Mouse (Mus musculus): Measurements from ENCODE around the gene Ap3b1. TPM values are rescaled to one million over a fixed set of nuclear protein-coding genes. Genes with fewer than 3 reads are reported as not detected.
"Not testable (repeated sequence)": the region's sequence is repeated elsewhere in the genome, so short reads cannot be mapped to it uniquely, and the experiment has no call there.

Ap3b1 gene
- polyA plus RNA-seq (2014; fragmentation: Nextera tagmentation; extraction: Ambion mirVana), result 38.2 and 41.3 TPM in 2 replicates

- ATAC-seq (replicated peaks; ENCODE audit: low FRiP score), result peak; percentile 97
- WGBS, result under 1% methylated on average over 71 of the region's 79 CpGs
- Histone ChIP-seq H3K9ac (ENCODE audit: low read length) (peak within 1 kb of the TSS; percentile 89), H3K27ac (ENCODE audit: low read depth, low read length) (peak within 1 kb of the TSS; percentile 62; the same call in 1 of the 2 replicates), H3K4me3 (ENCODE audit: low read depth, low read length) (peak within 1 kb of the TSS; percentile 67), H3K9me3 (ENCODE audit: control insufficient read depth, low read length) (no peaks in the 10 kb centered on the region), H3K36me3 (ENCODE audit: control insufficient read depth, insufficient read depth, low read length) (no peaks in the 10 kb centered on the region), H3K27me3 (ENCODE audit: control insufficient read depth, insufficient read depth, low read length) (no peaks in the 10 kb centered on the region), H3K4me1 (replicated peaks; ENCODE audit: control insufficient read depth, insufficient read depth, low read length) (peaks cover 3% of the 10 kb centered on the region; the same call in 1 of the 2 replicates), H3K4me2 (ENCODE audit: low read depth, low read length, severe bottlenecking) (peak within 1 kb of the TSS; percentile 89)
- DNase-seq (ENCODE audit: low spot score), result peak; percentile 94
These were observed at the start of gene Ap3b1 for GRCm38 (mm10) chr13:94358401-94359265. Gene Ap3b1, plus strand, starts transcription at chr13:94358960.

GRCm38 (mm10) chr13:94312812-94313211 is 45.9 kb upstream of the Ap3b1 start:
- H3K4me2 ChIP-seq (ENCODE audit: low read depth, low read length, severe bottlenecking); DNase-seq (ENCODE audit: low spot score); H3K4me3 ChIP-seq (ENCODE audit: low read depth, low read length); H3K4me1 ChIP-seq (replicated peaks; ENCODE audit: control insufficient read depth, insufficient read depth, low read length); H3K27ac ChIP-seq (ENCODE audit: low read depth, low read length); H3K9me3 ChIP-seq (ENCODE audit: control insufficient read depth, low read length); ATAC-seq (replicated peaks; ENCODE audit: low FRiP score); H3K36me3 ChIP-seq (ENCODE audit: control insufficient read depth, insufficient read depth, low read length); H3K9ac ChIP-seq (ENCODE audit: low read length); H3K27me3 ChIP-seq (ENCODE audit: control insufficient read depth, insufficient read depth, low read length): not testable (repeated sequence)
- WGBS, result 92% methylated on average over 8 of the region's 8 CpGs

DNA sequence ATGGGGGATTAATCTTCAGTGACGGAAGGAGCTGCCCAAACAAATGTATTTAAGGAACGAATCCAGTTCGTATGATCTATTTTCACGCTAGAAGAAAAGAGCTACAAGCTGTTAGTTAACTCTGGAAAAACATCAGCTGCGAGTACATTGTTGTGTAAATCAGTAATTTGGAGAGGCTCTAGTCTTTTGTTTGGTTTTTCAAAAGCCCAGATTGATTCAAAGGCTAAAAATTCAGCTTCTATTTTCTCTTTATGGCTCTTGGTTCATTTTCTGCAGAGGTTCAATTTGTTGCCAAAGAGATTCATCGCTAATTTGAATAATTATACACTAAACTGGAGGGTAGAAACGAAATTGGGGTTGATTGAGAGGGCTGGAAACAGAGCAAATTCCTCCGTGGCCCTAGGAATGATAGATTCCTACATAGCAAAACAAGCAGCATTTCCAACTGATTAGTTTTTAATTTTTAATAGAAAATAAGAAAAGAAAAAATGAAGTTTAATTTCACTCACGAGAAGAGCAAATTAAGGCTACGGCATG is 41.7 kb upstream of the Ap3b1 start:
- Histone ChIP-seq H3K36me3 (ENCODE audit: control insufficient read depth, insufficient read depth, low read length) (no peaks in the 10 kb centered on the region), H3K4me2 (ENCODE audit: low read depth, low read length, severe bottlenecking) (no peak overlapping the region), H3K27ac (ENCODE audit: low read depth, low read length) (no peak overlapping the region), H3K9ac (ENCODE audit: low read length) (no peak overlapping the region), H3K9me3 (ENCODE audit: control insufficient read depth, low read length) (no peaks in the 10 kb centered on the region), H3K27me3 (ENCODE audit: control insufficient read depth, insufficient read depth, low read length) (no peaks in the 10 kb centered on the region), H3K4me1 (replicated peaks; ENCODE audit: control insufficient read depth, insufficient read depth, low read length) (no peaks in the 10 kb centered on the region; the same call in 1 of the 2 replicates), H3K4me3 (ENCODE audit: low read depth, low read length) (no peak overlapping the region)
- ATAC-seq (replicated peaks; ENCODE audit: low FRiP score), result no peak
- WGBS, result 32% methylated on average over 10 of the region's 10 CpGs
- no peak for DNase-seq (ENCODE audit: low spot score)

DNA sequence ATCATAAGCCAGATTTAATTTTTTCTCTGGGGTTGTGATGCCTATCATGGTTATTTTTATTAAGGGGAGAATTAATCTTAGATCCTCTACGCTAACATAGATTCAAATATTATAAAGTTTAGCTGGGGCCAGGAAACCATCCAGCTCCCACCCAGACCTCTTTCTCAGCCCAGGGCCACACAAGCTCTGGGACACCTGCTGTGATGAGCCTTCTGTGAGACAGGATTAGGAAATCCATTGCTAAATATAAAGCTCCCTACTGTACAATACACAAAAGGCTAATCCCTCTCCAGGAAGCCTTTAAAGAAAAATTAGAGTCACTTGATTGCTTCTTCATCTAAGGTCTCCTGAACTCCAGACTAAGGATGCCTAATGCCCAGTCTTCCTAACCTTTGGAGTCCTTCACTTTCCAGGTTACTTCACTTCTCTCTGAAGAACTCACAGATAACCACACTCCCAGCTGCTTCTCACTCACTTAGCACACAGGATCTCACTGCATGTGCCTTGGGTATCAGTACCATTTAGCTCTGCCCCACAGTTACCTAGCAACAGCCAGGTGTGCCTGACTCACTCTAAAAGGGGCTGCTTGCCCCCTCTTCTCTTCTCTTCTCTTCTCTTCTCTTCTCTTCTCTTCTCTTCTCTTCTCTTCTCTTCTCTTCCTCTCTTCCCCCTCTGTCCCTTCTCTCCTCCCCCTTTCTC is 37.5 kb upstream of the Ap3b1 start:
- ATAC-seq (replicated peaks; ENCODE audit: low FRiP score), result peak; percentile 57
- 79% methylated on average over 1 of the region's 1 CpGs for WGBS
- no peak overlapping the region for H3K9ac ChIP-seq (ENCODE audit: low read length)
- H3K4me2 ChIP-seq (ENCODE audit: low read depth, low read length, severe bottlenecking), result no peak overlapping the region
- no peaks in the 10 kb centered on the region; the same call in 1 of the 2 replicates for H3K4me1 ChIP-seq (replicated peaks; ENCODE audit: control insufficient read depth, insufficient read depth, low read length)
- no peaks in the 10 kb centered on the region for H3K27me3 ChIP-seq (ENCODE audit: control insufficient read depth, insufficient read depth, low read length)
- H3K4me3 ChIP-seq (ENCODE audit: low read depth, low read length), result no peak overlapping the region
- H3K36me3 ChIP-seq (ENCODE audit: control insufficient read depth, insufficient read depth, low read length), result no peaks in the 10 kb centered on the region
- H3K27ac ChIP-seq (ENCODE audit: low read depth, low read length), result no peak overlapping the region
- no peak for DNase-seq (ENCODE audit: low spot score)
- peaks cover 2% of the 10 kb centered on the region; the same call in 1 of the 2 replicates for H3K9me3 ChIP-seq (ENCODE audit: control insufficient read depth, low read length)

DNA sequence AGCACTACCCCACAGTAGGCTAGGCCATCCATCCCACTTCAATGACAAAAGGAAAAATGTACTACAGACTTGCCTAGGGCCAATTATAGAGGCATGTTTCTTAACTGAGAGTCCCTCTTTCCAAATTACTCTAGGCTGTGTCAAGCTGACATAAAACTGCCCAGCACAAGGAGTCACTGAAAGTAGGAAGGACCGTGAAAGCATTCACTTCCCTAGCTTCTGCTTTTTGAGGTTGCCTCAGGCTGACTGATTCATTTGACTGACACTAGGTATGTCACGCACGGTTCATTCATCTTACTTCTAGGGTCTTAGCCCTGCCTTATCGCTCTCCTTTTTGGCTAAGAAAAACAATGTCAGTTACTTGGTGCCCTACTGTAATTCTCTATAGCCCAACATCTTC is 36.3 kb upstream of the Ap3b1 start:
- no peaks in the 10 kb centered on the region; the same call in 1 of the 2 replicates for H3K4me1 ChIP-seq (replicated peaks; ENCODE audit: control insufficient read depth, insufficient read depth, low read length)
- 93% methylated on average over 4 of the region's 4 CpGs for WGBS
- DNase-seq (ENCODE audit: low spot score), result no peak
- H3K36me3 ChIP-seq (ENCODE audit: control insufficient read depth, insufficient read depth, low read length), result no peaks in the 10 kb centered on the region
- H3K27ac ChIP-seq (ENCODE audit: low read depth, low read length), result no peak overlapping the region
- peaks cover 2% of the 10 kb centered on the region; the same call in 1 of the 2 replicates for H3K9me3 ChIP-seq (ENCODE audit: control insufficient read depth, low read length)
- H3K4me3 ChIP-seq (ENCODE audit: low read depth, low read length), result no peak overlapping the region
- no peak overlapping the region for H3K4me2 ChIP-seq (ENCODE audit: low read depth, low read length, severe bottlenecking)
- no peak overlapping the region for H3K9ac ChIP-seq (ENCODE audit: low read length)
- H3K27me3 ChIP-seq (ENCODE audit: control insufficient read depth, insufficient read depth, low read length), result no peaks in the 10 kb centered on the region
- no peak for ATAC-seq (replicated peaks; ENCODE audit: low FRiP score)

DNA sequence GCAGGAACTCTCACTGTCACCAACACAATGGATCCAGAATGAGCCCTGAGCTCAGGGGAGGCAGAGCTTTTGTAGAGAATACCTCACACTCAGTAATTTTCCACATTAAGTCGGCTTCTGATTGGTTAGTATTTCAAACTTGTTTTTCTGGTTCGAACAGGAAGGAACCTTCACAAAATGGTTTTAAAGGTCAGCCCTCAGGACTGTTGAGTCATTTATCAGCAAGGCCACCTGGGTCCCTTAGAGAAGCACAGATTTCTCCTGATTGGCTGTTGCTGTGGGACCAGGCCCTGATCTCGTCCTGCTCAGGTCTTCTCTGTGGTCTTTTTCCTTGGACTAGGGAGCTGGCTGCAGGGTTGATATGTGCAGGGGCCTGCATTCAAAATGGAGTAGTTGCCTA is 30.7 kb upstream of the Ap3b1 start:
- WGBS, result 74% methylated on average over 3 of the region's 3 CpGs
- no peak for ATAC-seq (replicated peaks; ENCODE audit: low FRiP score)
- peaks cover 2% of the 10 kb centered on the region; the same call in 1 of the 2 replicates for H3K9me3 ChIP-seq (ENCODE audit: control insufficient read depth, low read length)
- H3K4me1 ChIP-seq (replicated peaks; ENCODE audit: control insufficient read depth, insufficient read depth, low read length), result no peaks in the 10 kb centered on the region
- no peak overlapping the region for H3K9ac ChIP-seq (ENCODE audit: low read length)
- no peak for DNase-seq (ENCODE audit: low spot score)
- H3K4me2 ChIP-seq (ENCODE audit: low read depth, low read length, severe bottlenecking), result no peak overlapping the region
- H3K4me3 ChIP-seq (ENCODE audit: low read depth, low read length), result no peak overlapping the region
- H3K36me3 ChIP-seq (ENCODE audit: control insufficient read depth, insufficient read depth, low read length), result no peaks in the 10 kb centered on the region
- H3K27me3 ChIP-seq (ENCODE audit: control insufficient read depth, insufficient read depth, low read length), result no peaks in the 10 kb centered on the region
- H3K27ac ChIP-seq (ENCODE audit: low read depth, low read length), result no peak overlapping the region

GRCm38 (mm10) chr13:94329005-94329404 is 29.8 kb upstream of the Ap3b1 start:
- not testable (repeated sequence) for H3K27me3 ChIP-seq (ENCODE audit: control insufficient read depth, insufficient read depth, low read length); ATAC-seq (replicated peaks; ENCODE audit: low FRiP score); H3K4me3 ChIP-seq (ENCODE audit: low read depth, low read length); H3K4me1 ChIP-seq (replicated peaks; ENCODE audit: control insufficient read depth, insufficient read depth, low read length); H3K9ac ChIP-seq (ENCODE audit: low read length); H3K4me2 ChIP-seq (ENCODE audit: low read depth, low read length, severe bottlenecking); H3K9me3 ChIP-seq (ENCODE audit: control insufficient read depth, low read length); H3K36me3 ChIP-seq (ENCODE audit: control insufficient read depth, insufficient read depth, low read length); DNase-seq (ENCODE audit: low spot score); H3K27ac ChIP-seq (ENCODE audit: low read depth, low read length)
- 97% methylated on average over 6 of the region's 6 CpGs for WGBS

DNA sequence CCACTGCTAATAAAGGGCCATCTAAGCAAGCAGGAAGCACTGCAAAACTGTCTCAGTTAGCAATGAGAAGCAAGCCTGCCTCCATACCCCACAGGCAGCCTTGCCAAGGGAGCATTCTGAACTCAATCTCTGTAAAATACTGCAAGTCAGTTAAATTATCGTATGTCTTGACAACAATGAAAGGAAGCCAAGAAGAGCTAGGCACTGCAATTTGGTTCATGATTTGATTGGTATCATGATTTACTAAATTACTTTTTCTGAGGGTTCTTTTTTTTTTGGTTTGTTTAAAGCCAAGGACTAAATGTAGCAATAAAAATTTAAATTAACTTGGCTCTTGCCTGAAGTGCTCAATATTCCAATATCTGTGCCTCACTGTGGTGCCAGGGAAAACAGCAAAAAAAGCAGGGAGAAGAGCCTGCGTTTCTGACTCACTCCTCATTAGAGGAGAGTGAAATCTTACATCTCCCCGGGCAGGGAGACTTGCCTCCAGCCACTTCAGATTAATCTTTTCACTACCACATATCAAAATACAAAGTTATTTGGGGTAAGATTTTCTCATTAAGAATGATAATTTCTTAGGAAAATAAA is 28.3 kb upstream of the Ap3b1 start:
- Histone ChIP-seq H3K27me3 (ENCODE audit: control insufficient read depth, insufficient read depth, low read length) (no peaks in the 10 kb centered on the region), H3K27ac (ENCODE audit: low read depth, low read length) (no peak overlapping the region), H3K4me2 (ENCODE audit: low read depth, low read length, severe bottlenecking) (no peak overlapping the region), H3K4me1 (replicated peaks; ENCODE audit: control insufficient read depth, insufficient read depth, low read length) (no peaks in the 10 kb centered on the region), H3K36me3 (ENCODE audit: control insufficient read depth, insufficient read depth, low read length) (no peaks in the 10 kb centered on the region), H3K9me3 (ENCODE audit: control insufficient read depth, low read length) (no peaks in the 10 kb centered on the region), H3K4me3 (ENCODE audit: low read depth, low read length) (no peak overlapping the region), H3K9ac (ENCODE audit: low read length) (no peak overlapping the region)
- no peak for ATAC-seq (replicated peaks; ENCODE audit: low FRiP score)
- no peak for DNase-seq (ENCODE audit: low spot score)
- 81% methylated on average over 3 of the region's 3 CpGs for WGBS
